Mouse (Mus musculus) natural killer cell, adult 2 months (primary cell): Measurements from ENCODE around the gene Trappc1.

ENCODE experiments used
- DNase-seq, 2 experiments: peaks; one replicate each; pipeline ENCODE4 v3.0.0; 2022; ENCODE audit warnings: low spot score in 2 of 2

Trappc1 gene

GRCm38 (mm10) chr11:69328517-69328916, 4.7 kb downstream of the Trappc1 start:
- no peak for DNase-seq

GRCm38 (mm10) chr11:69331152-69331551, 7.4 kb downstream of the Trappc1 start:
- no peak for DNase-seq

GRCm38 (mm10) chr11:69331929-69332405, 8.2 kb downstream of the Trappc1 start:
- DNase-seq = peak; percentile 38 to 57

- no peak for DNase-seq
Observed at GRCm38 (mm10) chr11:69332713-69333253, 9.0 kb downstream of the Trappc1 start.

- no peak for DNase-seq
Observed at GRCm38 (mm10) chr11:69333922-69334321, 10.1 kb downstream of the Trappc1 start.

- no peak for DNase-seq
Observed at GRCm38 (mm10) chr11:69334796-69335195, 11.0 kb downstream of the Trappc1 start.

GRCm38 (mm10) chr11:69340161-69341131, 16.7 kb downstream of the Trappc1 start, which contains the start of gene Rnf227:
TSS of gene Rnf227 (plus strand) at chr11:69340461.
- DNase-seq = peak; percentile 53 to 60

- DNase-seq = no peak
Observed at GRCm38 (mm10) chr11:69346441-69346840, 22.7 kb downstream of the Trappc1 start.

- no peak for DNase-seq
Observed at GRCm38 (mm10) chr11:69356544-69356943, 32.8 kb downstream of the Trappc1 start.

GRCm38 (mm10) chr11:69357690-69358089, 33.9 kb downstream of the Trappc1 start:
- no peak for DNase-seq

GRCm38 (mm10) chr11:69362021-69362420, 38.2 kb downstream of the Trappc1 start:
- no peak for DNase-seq

- no peak for DNase-seq
Observed at GRCm38 (mm10) chr11:69362479-69362878, 38.7 kb downstream of the Trappc1 start.

- no peak for DNase-seq
Observed at GRCm38 (mm10) chr11:69364376-69364775, 40.6 kb downstream of the Trappc1 start.

GRCm38 (mm10) chr11:69364910-69365309, 41.1 kb downstream of the Trappc1 start:
- no peak for DNase-seq

GRCm38 (mm10) chr11:69365722-69366121, 41.9 kb downstream of the Trappc1 start:
- DNase-seq = no peak

- DNase-seq = peak; percentile 83 to 84
Observed at GRCm38 (mm10) chr11:69366157-69366854, 42.5 kb downstream of the Trappc1 start.

GRCm38 (mm10) chr11:69366855-69367615, 43.3 kb downstream of the Trappc1 start:
- DNase-seq = peak; percentile 19 to 35

GRCm38 (mm10) chr11:69367616-69368355, 44.0 kb downstream of the Trappc1 start:
- DNase-seq = peak; percentile 79 to 86

- peak; percentile 50 to 61 for DNase-seq
Observed at GRCm38 (mm10) chr11:69368356-69369214, 44.8 kb downstream of the Trappc1 start.
